Mouse (Mus musculus) frontal cortex, postnatal 14 days (tissue): ENCODE results near the gene B020011L13Rik.
"Not testable (repeated sequence)": the region's sequence is repeated elsewhere in the genome, so short reads cannot be mapped to it uniquely, and the experiment has no call there.

Experiments
- DNase-seq, 2 experiments: peaks; one replicate each; pipeline ENCODE4 v3.0.0; 2022; ENCODE audit warnings: low spot score in 2 of 2

Gene B020011L13Rik

GRCm38 (mm10) chr1:117780833-117781232 lies at the start of gene B020011L13Rik:
Gene B020011L13Rik (plus strand): TSS chr1:117781133.
- not testable (repeated sequence) for DNase-seq

GRCm38 (mm10) chr1:117816271-117816670 lies 35.3 kb downstream of the B020011L13Rik start:
- DNase-seq = not testable (repeated sequence)

GRCm38 (mm10) chr1:117829781-117830180 lies 48.8 kb downstream of the B020011L13Rik start, which contains the start of gene Gm28360:
Gene Gm28360 (plus strand): TSS chr1:117830081.
- not testable (repeated sequence) for DNase-seq

GRCm38 (mm10) chr1:117851718-117852117 lies 70.8 kb downstream of the B020011L13Rik start:
- not testable (repeated sequence) for DNase-seq
